Mouse (Mus musculus): ENCODE data around the gene Dnajb12.

DNA sequence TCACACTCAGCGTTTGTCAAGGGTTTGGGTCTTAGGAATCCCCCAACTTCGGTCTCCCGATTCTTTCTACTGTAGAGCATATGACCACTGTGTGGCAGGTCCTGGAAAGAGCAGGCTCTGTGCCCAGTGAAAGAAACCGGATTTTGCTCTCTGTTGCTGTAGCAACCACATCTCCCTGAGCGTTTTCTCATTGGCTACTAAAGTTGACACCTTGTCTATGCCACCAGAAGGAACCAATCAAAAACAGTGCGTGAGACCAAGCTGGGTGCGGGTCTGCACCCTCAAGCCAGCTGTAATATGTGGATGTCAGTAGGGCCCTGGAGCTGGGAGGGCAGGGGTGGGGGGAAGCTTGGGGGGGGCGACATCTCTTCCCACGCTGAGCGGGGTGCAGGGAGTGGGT is 51.6 kb downstream of the Dnajb12 start:
- TF ChIP-seq CTCF (IDR thresholded peaks at IDR 0.05; ENCODE audit: borderline replicate concordance, insufficient read depth, low read length) (no peak), POLR2A (IDR thresholded peaks at IDR 0.05; ENCODE audit: low read depth, low read length) (no peak)
